Comparison of ENCODE assay signal across 11 mouse cellular contexts in the genomic region with DNA sequence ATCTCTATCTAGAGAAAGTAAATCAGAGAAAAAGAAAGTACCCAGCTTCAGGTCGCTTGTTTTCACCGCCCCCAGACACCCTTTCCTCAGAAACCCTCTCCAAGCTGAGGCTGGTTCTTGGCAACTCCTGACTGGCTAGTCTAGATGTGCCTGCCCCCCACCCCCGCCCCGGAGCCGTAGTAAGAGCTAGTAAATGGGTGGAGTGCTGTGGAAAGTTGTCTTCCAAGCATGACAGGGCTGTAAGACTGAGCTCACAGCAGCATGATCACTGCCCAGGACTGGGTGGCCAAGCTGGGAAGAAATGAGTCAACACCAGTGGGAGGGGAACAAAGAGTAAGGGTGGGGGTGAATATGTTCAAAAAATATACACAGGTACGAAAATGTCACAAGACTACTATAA. TPM values are rescaled to one million over a fixed set of nuclear protein-coding genes. Genes with fewer than 3 reads are reported as not detected.
A peak's percentile ranks its signal among the peaks of the same experiment; 100 is the strongest.
DNase-seq lines count a peak whose midpoint lies in the region; ATAC-seq lines count a peak whose summit lies in the region.
"Had no signal": no experiment of that assay in that cellular context is flagged by ENCODE, and none has a peak within 500 bp of the region (broad histone marks: within the 10 kb centered on the region; RNA-seq: fewer than 3 reads in every experiment).

No protein-coding gene starts in this region.

- H3K4me1 ChIP-seq in embryonic facial prominence, embryonic 12.5 days, result no peaks in the 10 kb centered on the region
- H3K4me1 ChIP-seq in embryonic facial prominence, embryonic 10.5 days, result peaks cover 5% of the 10 kb centered on the region; the same call in 1 of the 2 replicates
- H3K4me1 ChIP-seq in embryonic facial prominence, embryonic 14.5 days (ENCODE audit: control insufficient read depth, insufficient read depth, low read length), result no peaks in the 10 kb centered on the region
- H3K4me1 ChIP-seq: hindbrain, embryonic 10.5 days had no signal

- H3K9ac ChIP-seq in embryonic facial prominence, embryonic 12.5 days, result no peak overlapping the region
- H3K9ac ChIP-seq in embryonic facial prominence, embryonic 14.5 days (ENCODE audit: low read depth, low read length), result no peak overlapping the region
- H3K9ac ChIP-seq: lung, embryonic 14.5 days had no signal

- H3K36me3 ChIP-seq in embryonic facial prominence, embryonic 12.5 days, result no peaks in the 10 kb centered on the region
- peaks cover 21% of the 10 kb centered on the region for H3K36me3 ChIP-seq in embryonic facial prominence, embryonic 10.5 days (replicated peaks)
- H3K36me3 ChIP-seq in embryonic facial prominence, embryonic 14.5 days (ENCODE audit: control insufficient read depth, insufficient read depth, low read length), result peaks cover 3% of the 10 kb centered on the region; the same call in 1 of the 2 replicates

- H3K27ac ChIP-seq in embryonic facial prominence, embryonic 12.5 days, result no peak overlapping the region
- no peak overlapping the region for H3K27ac ChIP-seq in embryonic facial prominence, embryonic 10.5 days (replicated peaks)
- no peak overlapping the region for H3K27ac ChIP-seq in embryonic facial prominence, embryonic 14.5 days (replicated peaks; ENCODE audit: low read depth, low read length)
- H3K27ac ChIP-seq: hindbrain, embryonic 10.5 days had no signal

- DNase-seq in embryonic facial prominence, embryonic 10.5 days (ENCODE audit: low spot score), result no peak
- DNase-seq in lung, postnatal 36 days, result peak; percentile 21
- no peak for DNase-seq in lung, postnatal 10 days
- no peak for DNase-seq in embryonic facial prominence, embryonic 14.5 days (ENCODE audit: low spot score)
- peak; percentile 53 for DNase-seq in naive thymus-derived CD4-positive, alpha-beta T cell, adult 2 months (ENCODE audit: low read depth)
- no peak for DNase-seq in spleen, postnatal 10 days (ENCODE audit: low spot score in 2 of 2)
- no peak for DNase-seq in kidney, adult 9 months
- DNase-seq: cerebellum, adult 11-12 months; lung, embryonic 14.5 days had no signal

- WGBS in embryonic facial prominence, embryonic 12.5 days, result 78% methylated on average over 6 of the region's 6 CpGs
- 87% methylated on average over 6 of the region's 6 CpGs for whole genome bisulfite sequencing in embryonic facial prominence, embryonic 10.5 days
- WGBS in embryonic facial prominence, embryonic 14.5 days, result 72% methylated on average over 6 of the region's 6 CpGs

- no peaks in the 10 kb centered on the region for H3K9me3 ChIP-seq in embryonic facial prominence, embryonic 12.5 days
- H3K9me3 ChIP-seq in embryonic facial prominence, embryonic 10.5 days, result no peaks in the 10 kb centered on the region
- H3K9me3 ChIP-seq in embryonic facial prominence, embryonic 14.5 days (ENCODE audit: control insufficient read depth, low read length), result no peaks in the 10 kb centered on the region

- no peak overlapping the region for H3K4me2 ChIP-seq in embryonic facial prominence, embryonic 12.5 days (replicated peaks)
- no peak overlapping the region for H3K4me2 ChIP-seq in embryonic facial prominence, embryonic 14.5 days (ENCODE audit: low read depth, low read length)
- H3K4me2 ChIP-seq: lung, embryonic 14.5 days had no signal

- peak; percentile 56; the same call in 1 of the 2 replicates for ATAC-seq in embryonic facial prominence, embryonic 12.5 days (ENCODE audit: insufficient number of reproducible peaks, insufficient read depth, low FRiP score, low TSS enrichment)
- ATAC-seq in embryonic facial prominence, embryonic 14.5 days (ENCODE audit: low read depth), result 0 out of 2 replicates have a peak, but pooled peaks have one; percentile 37

- no peaks in the 10 kb centered on the region for H3K27me3 ChIP-seq in embryonic facial prominence, embryonic 12.5 days
- no peaks in the 10 kb centered on the region for H3K27me3 ChIP-seq in embryonic facial prominence, embryonic 10.5 days (replicated peaks; ENCODE audit: low read depth, poor library complexity, severe bottlenecking)
- H3K27me3 ChIP-seq in embryonic facial prominence, embryonic 14.5 days (replicated peaks; ENCODE audit: control insufficient read depth, insufficient read depth, low read length), result no peaks in the 10 kb centered on the region

- no peak overlapping the region for H3K4me3 ChIP-seq in embryonic facial prominence, embryonic 12.5 days
- H3K4me3 ChIP-seq in embryonic facial prominence, embryonic 10.5 days, result no peak overlapping the region
- no peak overlapping the region for H3K4me3 ChIP-seq in embryonic facial prominence, embryonic 14.5 days (ENCODE audit: low read depth, low read length)
- H3K4me3 ChIP-seq: hindbrain, embryonic 10.5 days had no signal

RNA-seq across cellular contexts. Expression of gene Abi1, which starts 33.8 kb away (rescaled TPM):
- polyA plus RNA-seq in embryonic facial prominence, embryonic 12.5 days (2016; fragmentation: Nextera tagmentation; extraction: Ambion mirVana), result 42.3 and 44.4 TPM in 2 replicates
- 34.4 and 38.5 TPM in 2 replicates for polyA plus RNA-seq in embryonic facial prominence, embryonic 10.5 days (2016; fragmentation: Nextera tagmentation; extraction: Ambion mirVana)
- 49.9 and 50.8 TPM in 2 replicates for polyA plus RNA-seq in embryonic facial prominence, embryonic 14.5 days (2014; fragmentation: Nextera tagmentation; extraction: Ambion mirVana)

Comparison
In these comparisons a context has a peak if more than half of its experiments do, and no peak if none do; other contexts are left out.
1. DNase-seq: peak in lung, postnatal 36 days (single experiment) and naive thymus-derived CD4-positive, alpha-beta T cell, adult 2 months (single experiment); none in embryonic facial prominence, embryonic 10.5 days (single experiment), lung, postnatal 10 days (single experiment), embryonic facial prominence, embryonic 14.5 days (single experiment), spleen, postnatal 10 days (0 of 2) and kidney, adult 9 months (single experiment).